Mouse (Mus musculus) common myeloid progenitor, adult 5-6 weeks (primary cell): ENCODE measurements at regions not wholly inside any gene's neighbourhood (a gene's known extent, or its start where the extent isn't known, plus 50 kb on each side); places are given as distances from the start of the nearest gene placed in this dataset.

Experiments
- ATAC-seq: replicated peaks from 2 replicates; pipeline ENCODE4 v1.8.0; 2016; ENCODE audit warnings: low read depth, mild to moderate bottlenecking, moderate TSS enrichment, inconsistent platforms; ENCODE audit not compliant: poor library complexity, severe bottlenecking

DNA sequence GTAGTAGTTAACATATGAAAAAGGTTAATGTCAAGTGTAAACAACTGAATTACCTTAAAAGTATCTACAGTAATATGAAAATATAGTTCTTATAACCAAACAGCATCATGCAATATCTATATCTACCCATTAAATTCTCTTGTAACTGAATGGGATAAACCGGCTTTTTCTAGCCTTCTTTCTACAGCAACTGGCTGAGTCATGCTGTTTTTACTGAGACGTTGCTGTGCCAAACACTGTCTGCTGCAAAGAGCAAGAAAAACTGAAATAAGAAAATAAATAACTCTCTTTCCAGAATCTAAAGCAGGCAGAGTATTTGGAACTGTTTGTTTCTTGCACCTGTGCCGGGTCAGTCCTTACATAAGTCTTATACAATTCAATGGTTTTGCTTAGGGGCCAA, 74.0 kb downstream of the Nxf2 start:
- ATAC-seq: no peak

GRCm38 (mm10) chrX:134889634-134890033, 74.9 kb downstream of the Nxf2 start:
- no peak for ATAC-seq

GRCm38 (mm10) chrX:134882334-134882733, 73.3 kb upstream of the Armcx2 start:
- no peak for ATAC-seq

GRCm38 (mm10) chrX:134879877-134880276, 70.9 kb upstream of the Armcx2 start:
- 0 out of 2 replicates have a peak, but pooled peaks have one; percentile 36 for ATAC-seq

DNA sequence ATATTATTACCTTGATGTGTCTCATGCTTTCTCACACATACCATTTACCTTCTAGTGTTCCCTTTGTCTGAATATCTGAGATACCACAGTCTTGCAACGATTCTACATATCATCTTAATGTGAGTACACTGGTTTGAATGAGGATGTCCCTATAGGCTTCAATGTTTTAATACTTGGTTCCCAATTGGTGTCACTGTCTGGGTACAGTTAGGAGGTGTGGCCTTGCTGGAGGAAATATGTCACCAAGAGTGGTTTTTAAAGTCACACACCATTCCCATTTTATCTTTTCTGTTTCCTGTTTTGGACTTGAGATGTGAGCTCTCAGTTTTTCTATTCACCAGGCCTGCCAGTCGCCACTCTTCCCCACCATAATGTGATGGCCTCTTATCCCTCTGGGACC, 69.8 kb upstream of the Armcx2 start:
- ATAC-seq: peak; percentile 54; the same call in 1 of the 2 replicates

- ATAC-seq: no peak
These were observed 65.7 kb upstream of the Armcx2 start for GRCm38 (mm10) chrX:134874696-134875095.

DNA sequence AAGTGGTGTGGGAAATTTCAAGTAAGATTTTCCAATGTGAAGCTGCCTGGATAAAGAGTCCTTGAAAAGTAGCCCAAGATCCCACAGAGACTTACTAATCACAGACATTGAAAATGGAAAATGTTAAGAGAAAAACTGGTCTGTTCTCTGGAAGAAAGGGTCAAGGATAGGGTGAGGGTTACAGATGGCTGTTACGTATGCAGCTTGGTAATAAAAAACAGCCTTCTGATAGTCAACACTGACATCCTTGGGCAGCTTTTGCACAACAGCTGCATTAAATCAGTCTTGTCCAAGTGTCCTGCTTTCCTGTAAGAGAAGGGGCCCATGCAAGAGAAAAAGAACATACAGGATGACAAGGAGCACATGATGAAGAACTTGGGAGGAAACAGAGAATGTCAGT, 64.6 kb upstream of the Armcx2 start:
- ATAC-seq: no peak

DNA sequence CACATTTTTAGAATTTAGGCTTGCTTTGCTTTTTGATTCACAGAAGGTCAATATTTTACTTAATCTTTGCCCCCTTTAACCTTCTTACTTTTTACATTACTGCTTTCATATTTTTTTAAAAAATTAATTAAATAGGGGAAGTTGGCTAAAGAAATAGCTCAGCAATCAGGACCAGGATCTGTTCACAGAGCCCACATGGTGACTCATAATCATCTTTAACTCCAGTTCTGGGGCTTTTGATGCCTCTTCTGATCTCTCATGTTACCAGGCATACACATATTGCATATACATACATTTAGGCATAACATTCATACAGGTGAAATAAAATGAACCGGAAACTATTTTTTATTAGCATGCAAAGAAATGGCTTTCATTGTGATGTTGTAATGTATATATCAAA, 52.6 kb upstream of the Armcx2 start:
- no peak for ATAC-seq
